In the genomic region with DNA sequence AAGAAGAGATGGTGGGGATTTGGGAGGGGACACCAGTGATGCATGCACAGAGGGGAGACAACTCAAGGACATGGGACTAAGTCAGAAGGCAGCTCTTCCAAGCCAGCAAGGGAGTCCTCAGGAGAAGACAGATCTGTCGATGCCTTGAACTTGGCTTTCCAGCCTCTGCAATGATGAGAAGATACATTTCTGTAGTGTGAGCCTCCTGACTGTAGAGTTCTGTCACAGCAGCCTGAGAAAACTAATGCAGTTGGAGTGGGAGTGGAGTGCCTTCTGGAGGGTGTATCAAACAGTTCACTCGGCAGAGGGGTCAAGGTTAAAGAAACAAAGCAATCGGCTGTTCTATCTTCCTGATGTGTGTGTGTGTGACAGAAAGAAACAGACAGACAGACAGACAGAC, we compare ENCODE assay signal across 16 mouse cellular contexts.
DNase-seq lines count a peak whose midpoint lies in the region; ATAC-seq and TF ChIP-seq lines count a peak whose summit lies in the region.
"Had no signal": no experiment of that assay in that cellular context is flagged by ENCODE, and none has a peak within 500 bp of the region (broad histone marks: within the 10 kb centered on the region; RNA-seq: fewer than 3 reads in every experiment).

No protein-coding gene starts in this region.

- TF ChIP-seq POLR2A in heart, adult 2 months (IDR thresholded peaks at IDR 0.05; ENCODE audit: insufficient read depth, low read depth, low read length), result no peak

- WGBS in heart, adult 2 months, result 28% methylated on average over 3 of the region's 3 CpGs
- 67% methylated on average over 3 of the region's 3 CpGs for WGBS in hindbrain, embryonic 16.5 days
- WGBS in hindbrain, embryonic 14.5 days, result 64% methylated on average over 3 of the region's 3 CpGs
- WGBS in midbrain, embryonic 11.5 days, result 63% methylated on average over 3 of the region's 3 CpGs
- 69% methylated on average over 3 of the region's 3 CpGs for WGBS in midbrain, embryonic 16.5 days

- no peak overlapping the region for H3K4me2 ChIP-seq in hindbrain, embryonic 16.5 days (ENCODE audit: low read length)
- H3K4me2 ChIP-seq in hindbrain, embryonic 14.5 days (replicated peaks), result no peak overlapping the region
- no peak overlapping the region for H3K4me2 ChIP-seq in midbrain, embryonic 11.5 days
- no peak overlapping the region for H3K4me2 ChIP-seq in midbrain, embryonic 16.5 days (ENCODE audit: low read length)
- H3K4me2 ChIP-seq: embryonic facial prominence, embryonic 12.5 days; hindbrain, embryonic 15.5 days; limb, embryonic 15.5 days had no signal

- DNase-seq in heart, adult 2 months, result no peak
- DNase-seq in heart, postnatal 25 days (ENCODE audit: low spot score), result no peak
- no peak for DNase-seq in hindbrain, embryonic 14.5 days (ENCODE audit: low spot score)
- DNase-seq in midbrain, embryonic 11.5 days (ENCODE audit: low spot score, missing footprints), result peak; percentile 12
- DNase-seq in mesoderm, embryonic 11.5 days (ENCODE audit: low read depth, low spot score), result peak; percentile 13
- DNase-seq: adrenal gland, adult 2 months; B cell, adult 2 months; gastrocnemius, postnatal 14 days; liver, postnatal 0 days; thymus, adult 2 months had no signal

- peak overlapping the region; percentile 87 for H3K27ac ChIP-seq in heart, adult 2 months
- peak overlapping the region; percentile 23 for H3K27ac ChIP-seq in hindbrain, embryonic 16.5 days (ENCODE audit: low read depth, low read length)
- H3K27ac ChIP-seq in hindbrain, embryonic 14.5 days, result no peak overlapping the region
- H3K27ac ChIP-seq in midbrain, embryonic 11.5 days (ENCODE audit: low read depth, low read length), result no peak overlapping the region
- no peak overlapping the region for H3K27ac ChIP-seq in midbrain, embryonic 16.5 days (ENCODE audit: low read length)
- H3K27ac ChIP-seq: embryonic facial prominence, embryonic 12.5 days; hindbrain, embryonic 15.5 days; limb, embryonic 15.5 days had no signal

- no peak overlapping the region for H3K9ac ChIP-seq in heart, adult 2 months (ENCODE audit: low read depth, low read length)
- H3K9ac ChIP-seq in hindbrain, embryonic 16.5 days (ENCODE audit: low read depth, low read length), result no peak overlapping the region
- H3K9ac ChIP-seq in hindbrain, embryonic 14.5 days, result no peak overlapping the region
- no peak overlapping the region for H3K9ac ChIP-seq in midbrain, embryonic 11.5 days (ENCODE audit: low read length)
- H3K9ac ChIP-seq in midbrain, embryonic 16.5 days (ENCODE audit: low read depth, low read length), result no peak overlapping the region
- H3K9ac ChIP-seq: embryonic facial prominence, embryonic 12.5 days; hindbrain, embryonic 15.5 days; limb, embryonic 15.5 days; liver, postnatal 0 days had no signal

- no peaks in the 10 kb centered on the region for H3K9me3 ChIP-seq in hindbrain, embryonic 16.5 days (ENCODE audit: control insufficient read depth, low read length)
- H3K9me3 ChIP-seq in hindbrain, embryonic 14.5 days (ENCODE audit: control insufficient read depth, low read length), result no peaks in the 10 kb centered on the region
- H3K9me3 ChIP-seq in midbrain, embryonic 11.5 days (ENCODE audit: control insufficient read depth, low read length), result no peaks in the 10 kb centered on the region
- H3K9me3 ChIP-seq in midbrain, embryonic 16.5 days (replicated peaks; ENCODE audit: control insufficient read depth, low read length, poor library complexity, severe bottlenecking), result no peaks in the 10 kb centered on the region
- H3K9me3 ChIP-seq: embryonic facial prominence, embryonic 12.5 days; hindbrain, embryonic 15.5 days; limb, embryonic 15.5 days had no signal

- 0 out of 2 replicates have a peak, but pooled peaks cover 2% of the 10 kb centered on the region for H3K36me3 ChIP-seq in heart, adult 2 months (ENCODE audit: control insufficient read depth, insufficient read depth, low read length)
- H3K36me3 ChIP-seq in hindbrain, embryonic 16.5 days (ENCODE audit: control insufficient read depth, insufficient read depth, low read length), result no peaks in the 10 kb centered on the region
- H3K36me3 ChIP-seq in hindbrain, embryonic 14.5 days (replicated peaks; ENCODE audit: control insufficient read depth, insufficient read depth), result no peaks in the 10 kb centered on the region
- H3K36me3 ChIP-seq in midbrain, embryonic 11.5 days (ENCODE audit: control insufficient read depth, insufficient read depth, low read length), result no peaks in the 10 kb centered on the region
- H3K36me3 ChIP-seq in midbrain, embryonic 16.5 days (ENCODE audit: control insufficient read depth, insufficient read depth, low read length), result no peaks in the 10 kb centered on the region
- H3K36me3 ChIP-seq: embryonic facial prominence, embryonic 12.5 days; hindbrain, embryonic 15.5 days; limb, embryonic 15.5 days had no signal

- TF ChIP-seq CTCF in heart, adult 2 months (IDR thresholded peaks at IDR 0.05), result no peak

- no peak overlapping the region for H3K4me3 ChIP-seq in heart, adult 2 months
- H3K4me3 ChIP-seq in hindbrain, embryonic 16.5 days (ENCODE audit: low read length), result no peak overlapping the region
- H3K4me3 ChIP-seq in hindbrain, embryonic 14.5 days (replicated peaks; ENCODE audit: low read length), result no peak overlapping the region
- H3K4me3 ChIP-seq in midbrain, embryonic 11.5 days (ENCODE audit: low read depth, low read length), result no peak overlapping the region
- H3K4me3 ChIP-seq in midbrain, embryonic 16.5 days (ENCODE audit: low read depth, low read length), result no peak overlapping the region
- H3K4me3 ChIP-seq: embryonic facial prominence, embryonic 12.5 days; hindbrain, embryonic 15.5 days; limb, embryonic 15.5 days had no signal

- H3K4me1 ChIP-seq in heart, adult 2 months (ENCODE audit: control insufficient read depth, insufficient read depth, low read length), result no peaks in the 10 kb centered on the region
- H3K4me1 ChIP-seq in hindbrain, embryonic 16.5 days (ENCODE audit: control insufficient read depth, insufficient read depth, low read depth, low read length), result peaks cover 8% of the 10 kb centered on the region
- H3K4me1 ChIP-seq in hindbrain, embryonic 14.5 days (replicated peaks; ENCODE audit: control insufficient read depth, insufficient read depth, low read length), result peaks cover 14% of the 10 kb centered on the region
- H3K4me1 ChIP-seq in midbrain, embryonic 11.5 days (ENCODE audit: control insufficient read depth, insufficient read depth, low read length), result peaks cover 4% of the 10 kb centered on the region; the same call in 1 of the 2 replicates
- peaks cover 11% of the 10 kb centered on the region for H3K4me1 ChIP-seq in midbrain, embryonic 16.5 days (ENCODE audit: control insufficient read depth, insufficient read depth, low read length)
- H3K4me1 ChIP-seq: embryonic facial prominence, embryonic 12.5 days; limb, embryonic 15.5 days had no signal

- H3K79me2 ChIP-seq in heart, adult 2 months (replicated peaks; ENCODE audit: control insufficient read depth, insufficient read depth, low read length), result no peaks in the 10 kb centered on the region

- no peak for ATAC-seq in hindbrain, embryonic 16.5 days
- no peak for ATAC-seq in hindbrain, embryonic 14.5 days (ENCODE audit: low FRiP score)
- ATAC-seq in midbrain, embryonic 11.5 days (ENCODE audit: low FRiP score), result no peak
- ATAC-seq in midbrain, embryonic 16.5 days, result no peak
- no peak for ATAC-seq in erythroid progenitor cell, adult 5-6 weeks (replicated peaks; ENCODE audit: low FRiP score, poor library complexity, severe bottlenecking)
- ATAC-seq: liver, postnatal 0 days had no signal

- intact Hi-C loops in heart, adult 2 months (cut with DNase I), result loop anchor here (5.0 kb wide), 1 partner anchor 37 kb away; no protein-coding TSS in a partner anchor
- intact Hi-C loops in heart, postnatal 25 days (cut with DNase I), result no loop called here

- TF ChIP-seq EP300 in heart, adult 2 months (IDR thresholded peaks at IDR 0.05; ENCODE audit: insufficient read depth, low read depth, low read length), result no peak

- H3K27me3 ChIP-seq in heart, adult 2 months (ENCODE audit: control insufficient read depth, insufficient read depth, low read length), result no peaks in the 10 kb centered on the region
- no peaks in the 10 kb centered on the region for H3K27me3 ChIP-seq in hindbrain, embryonic 16.5 days (replicated peaks; ENCODE audit: control insufficient read depth, insufficient read depth, low read length)
- H3K27me3 ChIP-seq in hindbrain, embryonic 14.5 days (ENCODE audit: control insufficient read depth, insufficient read depth, low read length), result no peaks in the 10 kb centered on the region
- H3K27me3 ChIP-seq in midbrain, embryonic 11.5 days (ENCODE audit: control insufficient read depth, insufficient read depth, low read length), result no peaks in the 10 kb centered on the region
- no peaks in the 10 kb centered on the region for H3K27me3 ChIP-seq in midbrain, embryonic 16.5 days (ENCODE audit: control insufficient read depth, insufficient read depth, low read depth, low read length)
- H3K27me3 ChIP-seq: embryonic facial prominence, embryonic 12.5 days; hindbrain, embryonic 15.5 days; limb, embryonic 15.5 days had no signal

Comparison
In these comparisons a context has a peak if more than half of its experiments do, and no peak if none do; other contexts are left out.
1. H3K27ac ChIP-seq: peak in heart, adult 2 months (single experiment) and hindbrain, embryonic 16.5 days (single experiment); none in hindbrain, embryonic 14.5 days (single experiment), midbrain, embryonic 11.5 days (single experiment) and midbrain, embryonic 16.5 days (single experiment).
2. DNase-seq: peak in midbrain, embryonic 11.5 days (single experiment) and mesoderm, embryonic 11.5 days (single experiment); none in heart, adult 2 months (0 of 2), heart, postnatal 25 days (single experiment) and hindbrain, embryonic 14.5 days (single experiment).